Mouse (Mus musculus): ENCODE data around the gene Shank3.

The Shank3 gene

GRCm38 (mm10) chr15:89524611-89525415, 25.4 kb downstream of the Shank3 start:
- in situ Hi-C loops (cut with MboI, MseI) = no loop called here

GRCm38 (mm10) chr15:89525464-89525863, 26.0 kb downstream of the Shank3 start:
- in situ Hi-C loops (cut with MboI, MseI) = no loop called here

GRCm38 (mm10) chr15:89525896-89526295, 26.5 kb downstream of the Shank3 start:
- in situ Hi-C loops (cut with MboI, MseI) = no loop called here

GRCm38 (mm10) chr15:89526776-89527325, 27.4 kb downstream of the Shank3 start:
- in situ Hi-C loops (cut with MboI, MseI) = no loop called here

GRCm38 (mm10) chr15:89527466-89527865, 28.0 kb downstream of the Shank3 start:
- in situ Hi-C loops (cut with MboI, MseI) = no loop called here

GRCm38 (mm10) chr15:89528201-89528850, 28.9 kb downstream of the Shank3 start:
- in situ Hi-C loops (cut with MboI, MseI) = no loop called here

GRCm38 (mm10) chr15:89528923-89529322, 29.5 kb downstream of the Shank3 start:
- in situ Hi-C loops (cut with MboI, MseI) = no loop called here

GRCm38 (mm10) chr15:89530336-89530735, 30.9 kb downstream of the Shank3 start:
- in situ Hi-C loops (cut with MboI, MseI) = no loop called here

GRCm38 (mm10) chr15:89531399-89531798, 32.0 kb downstream of the Shank3 start:
- in situ Hi-C loops (cut with MboI, MseI) = no loop called here

GRCm38 (mm10) chr15:89532026-89532923, 32.9 kb downstream of the Shank3 start:
- in situ Hi-C loops (cut with MboI, MseI) = no loop called here

GRCm38 (mm10) chr15:89532924-89533842, 33.8 kb downstream of the Shank3 start:
- in situ Hi-C loops (cut with MboI, MseI) = no loop called here

GRCm38 (mm10) chr15:89533843-89534207, 34.4 kb downstream of the Shank3 start:
- in situ Hi-C loops (cut with MboI, MseI) = no loop called here

GRCm38 (mm10) chr15:89544171-89544570, 44.7 kb downstream of the Shank3 start:
- in situ Hi-C loops (cut with MboI, MseI) = loop anchor here (10.0 kb wide), 1 partner anchor 1019 kb away; no protein-coding TSS in a partner anchor

GRCm38 (mm10) chr15:89547321-89547720, 47.9 kb downstream of the Shank3 start:
- in situ Hi-C loops (cut with MboI, MseI) = loop anchor here (10.0 kb wide), 1 partner anchor 1023 kb away; no protein-coding TSS in a partner anchor

GRCm38 (mm10) chr15:89547824-89548601, 48.6 kb downstream of the Shank3 start:
- in situ Hi-C loops (cut with MboI, MseI) = loop anchor here (10.0 kb wide), 1 partner anchor 1023 kb away; no protein-coding TSS in a partner anchor

- in situ Hi-C loops (cut with MboI, MseI) = loop anchor here (10.0 kb wide), 1 partner anchor 1024 kb away; no protein-coding TSS in a partner anchor
These were observed 49.4 kb downstream of the Shank3 start for GRCm38 (mm10) chr15:89548837-89549236.

- in situ Hi-C loops (cut with MboI, MseI) = loop anchor here (10.0 kb wide), 1 partner anchor 1626 kb away; no protein-coding TSS in a partner anchor
These were observed 51.1 kb downstream of the Shank3 start for GRCm38 (mm10) chr15:89550506-89550905.

- in situ Hi-C loops (cut with MboI, MseI) = loop anchor here (10.0 kb wide), 1 partner anchor 1627 kb away; no protein-coding TSS in a partner anchor
These were observed 52.3 kb downstream of the Shank3 start for GRCm38 (mm10) chr15:89551733-89552132.

GRCm38 (mm10) chr15:89555591-89555990, 56.2 kb downstream of the Shank3 start:
- in situ Hi-C loops (cut with MboI, MseI) = loop anchor here (10.0 kb wide), 1 partner anchor 1631 kb away; no protein-coding TSS in a partner anchor

Data from T-helper 1 cell (primary cell).